Mouse (Mus musculus) CH12.LX (cell line): ENCODE data around the gene Smim15.

Experiments
- BHLHE40 ChIP-seq: IDR thresholded peaks from 2 replicates; pipeline ENCODE4 v1.6.1; 2011; ENCODE audit warnings: mild to moderate bottlenecking, low read depth, low read length, improper control_type of control experiment
- CHD2 ChIP-seq: IDR thresholded peaks from 2 replicates; pipeline ENCODE4 v1.6.1; 2011; ENCODE audit warnings: low read length, improper control_type of control experiment
- CTCF ChIP-seq, 2 experiments: IDR thresholded peaks in 1 of 2; conservative IDR thresholded peaks in 1 of 2; 2 replicates each; pipeline ENCODE4 v1.5.1; 2011 to 2012; ENCODE audit warnings: low read depth in 2 of 2, low read length in 2 of 2, improper control_type of control experiment in 1 of 2, inconsistent platforms in 1 of 2, mild to moderate bottlenecking in 1 of 2, moderate library complexity in 1 of 2
- E2F4 ChIP-seq: IDR thresholded peaks from 2 replicates; pipeline ENCODE4 v1.6.1; 2011; ENCODE audit warnings: low read depth, low read length, improper control_type of control experiment; ENCODE audit not compliant: insufficient replicate concordance
- EP300 ChIP-seq: IDR thresholded peaks from 2 replicates; pipeline ENCODE4 v1.6.1; 2011; ENCODE audit warnings: low read length, improper control_type of control experiment
- GABPA ChIP-seq: IDR thresholded peaks from 2 replicates; pipeline ENCODE4 v1.6.1; 2012; ENCODE audit warnings: low read depth, low read length, improper control_type of control experiment, inconsistent platforms; ENCODE audit not compliant: insufficient replicate concordance
- JUN ChIP-seq: IDR thresholded peaks from 2 replicates; pipeline ENCODE4 v1.6.1; 2011; ENCODE audit warnings: low read depth, mild to moderate bottlenecking, low read length, improper control_type of control experiment, moderate library complexity; ENCODE audit not compliant: insufficient read depth
- KAT2A ChIP-seq: IDR thresholded peaks from 2 replicates; pipeline ENCODE4 v1.6.1; 2012; ENCODE audit warnings: low read length, improper control_type of control experiment, inconsistent platforms; ENCODE audit not compliant: insufficient replicate concordance
- MAX ChIP-seq: IDR thresholded peaks from 2 replicates; pipeline ENCODE4 v1.6.1; 2011; ENCODE audit warnings: low read length, improper control_type of control experiment
- MAZ ChIP-seq: IDR thresholded peaks from 2 replicates; pipeline ENCODE4 v1.6.1; 2012; ENCODE audit warnings: low read depth, mild to moderate bottlenecking, inconsistent platforms, low read length, improper control_type of control experiment, moderate library complexity
- MYC ChIP-seq: IDR thresholded peaks from 2 replicates; pipeline ENCODE4 v1.6.1; 2011; ENCODE audit warnings: low read depth, mild to moderate bottlenecking, improper control_type of control experiment, low read length
- POLR2A ChIP-seq: IDR thresholded peaks from 2 replicates; pipeline ENCODE4 v1.6.1; 2011; ENCODE audit warnings: low read depth, mild to moderate bottlenecking, improper control_type of control experiment, low read length

GRCm38 (mm10) chr13:108040451-108040850 lies 3.8 kb upstream of the Smim15 start:
- TF ChIP-seq POLR2A = no peak
- no peak for TF ChIP-seq GABPA
- no peak for TF ChIP-seq MYC
- TF ChIP-seq CTCF (conservative IDR thresholded peaks at IDR 0.05 in 1 of 2, IDR thresholded peaks at IDR 0.05 in 1 of 2; ENCODE audit: low read depth in 2 of 2, low read length in 2 of 2) = no peak
- no peak for TF ChIP-seq KAT2A
- TF ChIP-seq BHLHE40 = no peak
- TF ChIP-seq MAX = no peak
- no peak for TF ChIP-seq JUN
- TF ChIP-seq EP300 = no peak
- TF ChIP-seq MAZ = no peak
- no peak for TF ChIP-seq CHD2
- TF ChIP-seq E2F4 = no peak
